Mouse (Mus musculus): ENCODE results near the gene Jak2. TPM values are rescaled to one million over a fixed set of nuclear protein-coding genes. Genes with fewer than 3 reads are reported as not detected.
A peak's percentile ranks its signal among the peaks of the same experiment; 100 is the strongest.

Jak2 gene
- polyA plus RNA-seq, 1 experiment from 2014 or later, result 8.1 TPM

DNA sequence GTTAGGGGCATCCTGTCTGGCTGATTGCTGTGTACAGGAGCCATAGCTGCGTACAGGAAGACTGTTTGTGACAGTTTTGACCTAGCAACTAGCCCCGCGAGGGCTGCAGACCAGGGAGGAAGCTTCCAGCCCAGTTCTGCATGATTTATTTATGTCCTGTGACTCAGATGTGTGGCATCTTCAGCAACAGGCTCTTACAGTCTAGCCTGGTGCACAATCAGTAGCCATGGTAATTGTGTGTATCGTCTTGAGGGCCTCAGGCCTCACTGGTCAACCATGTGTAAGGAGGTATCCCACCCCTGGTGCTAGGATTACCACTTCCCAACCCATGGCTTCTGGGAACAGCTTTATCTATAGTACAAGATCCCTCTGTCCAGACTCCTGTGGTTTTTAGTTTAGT lies 40.9 kb downstream of the Jak2 start:
- WGBS, result 64% methylated on average over 4 of the region's 4 CpGs

DNA sequence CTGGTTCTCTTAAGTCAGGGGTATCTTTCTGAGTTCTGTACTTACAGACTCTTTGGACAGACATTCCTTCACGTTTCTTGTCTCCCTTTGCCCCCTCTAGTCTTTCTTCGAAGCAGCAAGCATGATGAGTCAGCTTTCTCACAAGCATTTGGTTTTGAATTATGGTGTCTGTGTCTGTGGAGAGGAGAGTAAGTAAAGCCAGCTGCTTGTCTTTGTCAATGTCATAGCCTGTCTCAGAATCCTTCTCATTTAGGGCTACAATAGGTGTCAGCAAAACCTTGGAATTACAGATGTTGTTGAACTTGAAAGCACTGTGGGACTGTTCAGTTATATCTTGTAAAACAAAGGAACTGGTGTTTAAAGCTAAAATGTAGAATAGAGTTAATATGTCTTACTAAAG lies 43.1 kb downstream of the Jak2 start:
- H3K4me3 ChIP-seq, result no peak overlapping the region
- no peaks in the 10 kb centered on the region for H3K27me3 ChIP-seq (ENCODE audit: insufficient read depth, poor library complexity, severe bottlenecking)
- H3K9me3 ChIP-seq, result no peaks in the 10 kb centered on the region
- H3K36me3 ChIP-seq, result peaks cover 40% of the 10 kb centered on the region
- peaks cover 9% of the 10 kb centered on the region; the same call in 1 of the 2 replicates for H3K4me1 ChIP-seq
- WGBS, result 62% methylated on average over 2 of the region's 2 CpGs
- DNase-seq (ENCODE audit: low spot score), result no peak
- H3K27ac ChIP-seq, result no peak overlapping the region

More for the DNA sequence above, 40.9 kb downstream of the Jak2 start:
- Histone ChIP-seq H3K36me3 (peaks cover 34% of the 10 kb centered on the region), H3K27me3 (ENCODE audit: insufficient read depth, poor library complexity, severe bottlenecking) (no peaks in the 10 kb centered on the region), H3K9me3 (no peaks in the 10 kb centered on the region), H3K4me3 (no peak overlapping the region), H3K27ac (no peak overlapping the region), H3K4me1 (peaks cover 6% of the 10 kb centered on the region; the same call in 1 of the 2 replicates)
- no peak for DNase-seq (ENCODE audit: low spot score)

DNA sequence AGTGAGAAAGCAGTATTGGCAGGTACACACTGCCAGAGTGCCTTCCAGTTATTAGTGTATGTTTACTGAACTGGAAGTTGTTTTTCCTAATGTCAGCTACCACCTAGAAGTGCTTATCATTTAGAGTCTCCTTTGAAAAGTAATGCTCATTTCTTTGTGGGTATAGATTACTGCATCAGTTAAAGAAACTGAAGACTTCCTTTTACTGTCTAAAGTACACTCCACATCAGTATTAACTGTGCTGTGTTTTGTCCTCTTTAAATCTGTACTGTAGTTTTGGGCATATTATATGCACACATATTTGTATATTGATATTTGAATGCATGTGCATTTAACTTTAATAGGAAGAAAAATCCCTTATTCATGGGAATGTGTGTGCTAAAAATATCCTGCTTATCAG lies 44.5 kb downstream of the Jak2 start:
- DNase-seq (ENCODE audit: low spot score), result no peak
- H3K36me3 ChIP-seq, result peaks cover 43% of the 10 kb centered on the region
- peaks cover 9% of the 10 kb centered on the region; the same call in 1 of the 2 replicates for H3K4me1 ChIP-seq
- H3K27ac ChIP-seq, result no peak overlapping the region
- no peaks in the 10 kb centered on the region for H3K27me3 ChIP-seq (ENCODE audit: insufficient read depth, poor library complexity, severe bottlenecking)
- H3K4me3 ChIP-seq, result no peak overlapping the region
- H3K9me3 ChIP-seq, result no peaks in the 10 kb centered on the region

DNA sequence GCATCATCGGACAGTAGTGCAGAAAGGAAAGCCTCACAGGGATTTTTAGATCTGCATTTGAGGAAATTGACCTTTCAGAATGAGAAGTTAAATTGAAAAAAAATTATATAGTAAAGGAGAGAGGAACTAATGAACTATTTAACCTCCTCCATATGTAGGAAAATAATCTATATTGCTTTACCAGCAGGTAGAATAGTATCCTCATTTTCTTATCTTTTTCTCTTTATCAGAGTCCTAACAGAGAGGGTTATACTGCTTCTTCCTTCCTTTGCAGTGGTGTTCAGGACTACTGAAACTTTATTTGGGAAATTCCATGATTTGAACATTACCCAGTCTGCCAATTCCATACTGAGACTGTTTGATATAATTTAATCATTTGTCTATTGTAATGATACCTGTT lies 45.7 kb downstream of the Jak2 start:
- H3K9me3 ChIP-seq, result no peaks in the 10 kb centered on the region
- 96% methylated on average over 1 of the region's 1 CpGs for WGBS
- H3K27ac ChIP-seq, result no peak overlapping the region
- peaks cover 37% of the 10 kb centered on the region for H3K36me3 ChIP-seq
- H3K4me1 ChIP-seq, result peaks cover 6% of the 10 kb centered on the region; the same call in 1 of the 2 replicates
- no peak overlapping the region for H3K4me3 ChIP-seq
- H3K27me3 ChIP-seq (ENCODE audit: insufficient read depth, poor library complexity, severe bottlenecking), result no peaks in the 10 kb centered on the region
- no peak for DNase-seq (ENCODE audit: low spot score)

DNA sequence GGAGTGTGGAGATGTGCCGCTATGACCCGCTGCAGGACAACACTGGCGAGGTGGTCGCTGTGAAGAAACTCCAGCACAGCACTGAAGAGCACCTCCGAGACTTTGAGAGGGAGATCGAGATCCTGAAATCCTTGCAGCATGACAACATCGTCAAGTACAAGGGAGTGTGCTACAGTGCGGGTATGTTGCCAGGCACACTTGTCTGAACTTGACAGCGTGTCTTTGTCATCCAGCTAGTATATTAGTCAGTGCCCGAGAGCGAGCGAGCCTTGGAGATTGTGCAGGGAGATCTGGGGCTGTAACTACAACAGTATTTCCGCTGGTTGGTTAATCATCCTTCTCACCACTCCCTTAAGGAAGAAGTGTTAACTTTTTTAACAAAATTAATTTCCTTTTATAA lies 49.3 kb downstream of the Jak2 start:
- Histone ChIP-seq H3K4me1 (0 out of 2 replicates have a peak, but pooled peaks cover 3% of the 10 kb centered on the region), H3K9me3 (no peaks in the 10 kb centered on the region), H3K27ac (no peak overlapping the region), H3K4me3 (no peak overlapping the region), H3K36me3 (peaks cover 43% of the 10 kb centered on the region), H3K27me3 (ENCODE audit: insufficient read depth, poor library complexity, severe bottlenecking) (no peaks in the 10 kb centered on the region)
- WGBS, result 91% methylated on average over 13 of the region's 13 CpGs
- DNase-seq (ENCODE audit: low spot score), result no peak

DNA sequence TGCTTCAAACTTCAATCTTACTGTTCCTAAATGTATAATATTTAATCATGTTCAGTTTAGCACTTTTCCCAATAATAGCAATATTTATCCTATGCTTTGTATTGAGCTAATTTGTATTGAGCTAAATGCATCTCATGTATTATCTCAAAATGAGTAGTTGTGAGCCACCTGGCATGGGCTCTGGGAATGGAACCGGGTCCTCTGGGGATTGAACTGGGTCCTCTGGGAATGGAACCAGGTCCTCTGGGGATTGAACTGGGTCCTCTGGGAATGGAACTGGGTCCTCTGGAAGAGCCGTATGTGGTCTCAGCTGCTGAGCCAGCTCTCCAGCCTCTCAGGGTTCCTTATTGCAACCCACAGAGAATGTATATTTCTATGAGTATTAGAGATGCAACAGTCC lies 50.5 kb downstream of the Jak2 start:
- DNase-seq (ENCODE audit: low spot score), result no peak
- Histone ChIP-seq H3K9me3 (no peaks in the 10 kb centered on the region), H3K4me3 (no peak overlapping the region), H3K27me3 (ENCODE audit: insufficient read depth, poor library complexity, severe bottlenecking) (no peaks in the 10 kb centered on the region), H3K36me3 (peaks cover 41% of the 10 kb centered on the region), H3K27ac (no peak overlapping the region), H3K4me1 (0 out of 2 replicates have a peak, but pooled peaks cover 3% of the 10 kb centered on the region)
- 90% methylated on average over 2 of the region's 2 CpGs for WGBS

DNA sequence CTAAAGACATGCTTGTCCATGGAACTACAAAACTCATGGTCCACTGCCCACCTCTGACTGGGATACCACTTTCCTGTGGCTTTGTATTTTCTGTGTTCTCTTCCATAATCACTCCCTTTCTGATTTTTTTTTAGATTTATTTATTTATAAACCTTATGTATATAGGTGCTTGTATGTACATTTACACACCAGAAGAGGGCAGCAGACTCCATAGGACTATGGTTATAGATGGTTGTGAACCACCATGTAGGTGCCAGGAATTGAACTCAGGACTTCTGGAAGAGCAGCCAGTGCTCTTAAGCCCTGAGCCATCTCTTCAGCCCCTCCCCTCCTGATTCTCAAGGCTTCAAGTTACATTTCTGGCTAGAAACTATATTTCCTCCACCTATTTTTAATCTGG lies 57.2 kb downstream of the Jak2 start:
- H3K9me3 ChIP-seq, result no peaks in the 10 kb centered on the region
- no peaks in the 10 kb centered on the region for H3K27me3 ChIP-seq (ENCODE audit: insufficient read depth, poor library complexity, severe bottlenecking)
- H3K4me3 ChIP-seq, result no peak overlapping the region
- DNase-seq (ENCODE audit: low spot score), result no peak
- H3K36me3 ChIP-seq, result peaks cover 35% of the 10 kb centered on the region
- no peak overlapping the region for H3K27ac ChIP-seq
- no peaks in the 10 kb centered on the region for H3K4me1 ChIP-seq

DNA sequence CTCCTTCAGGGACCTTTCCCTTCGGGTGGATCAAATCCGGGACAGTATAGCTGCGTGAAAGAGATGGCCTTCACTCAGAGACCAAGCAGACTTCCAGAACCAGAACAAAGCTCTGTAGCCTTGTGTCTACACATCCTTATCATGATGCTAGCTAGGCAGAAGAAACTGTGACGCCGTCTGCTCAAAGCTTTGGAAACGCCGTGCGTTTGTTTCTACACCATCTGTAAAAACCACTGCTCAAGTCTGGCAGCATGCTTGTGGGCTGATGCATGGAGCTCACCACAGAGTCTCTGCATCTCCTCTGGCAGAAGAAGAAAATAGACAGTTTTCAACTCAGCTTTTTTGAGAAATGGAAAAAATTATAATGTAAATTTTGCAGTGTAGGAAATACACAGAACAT lies 60.2 kb downstream of the Jak2 start:
- Histone ChIP-seq H3K27ac (no peak overlapping the region), H3K27me3 (ENCODE audit: insufficient read depth, poor library complexity, severe bottlenecking) (no peaks in the 10 kb centered on the region), H3K36me3 (peaks cover 38% of the 10 kb centered on the region), H3K4me1 (no peaks in the 10 kb centered on the region), H3K4me3 (no peak overlapping the region), H3K9me3 (peaks cover 5% of the 10 kb centered on the region)
- 87% methylated on average over 8 of the region's 8 CpGs for WGBS
- DNase-seq (ENCODE audit: low spot score), result no peak

DNA sequence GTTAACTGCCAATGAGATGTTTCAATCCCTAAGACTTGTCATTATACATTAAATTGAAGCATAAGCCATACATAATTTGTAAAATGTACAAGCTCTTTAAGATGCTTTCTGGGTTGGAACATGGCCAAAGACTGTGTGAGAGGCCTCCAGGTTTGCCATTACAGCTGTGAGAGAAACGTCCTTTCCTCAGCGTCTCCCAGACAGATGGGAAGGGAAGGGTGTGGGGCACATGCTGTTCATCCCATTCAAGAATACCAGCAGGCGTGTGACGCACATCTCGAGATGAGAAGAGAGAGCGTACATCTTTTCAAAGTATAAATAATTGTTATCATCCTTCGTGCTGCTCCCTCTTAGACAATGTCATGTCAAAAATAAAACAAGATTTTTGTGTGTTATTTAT lies 61.0 kb downstream of the Jak2 start:
- no peaks in the 10 kb centered on the region for H3K27me3 ChIP-seq (ENCODE audit: insufficient read depth, poor library complexity, severe bottlenecking)
- no peak for DNase-seq (ENCODE audit: low spot score)
- H3K4me3 ChIP-seq, result no peak overlapping the region
- H3K36me3 ChIP-seq, result peaks cover 38% of the 10 kb centered on the region
- WGBS, result 79% methylated on average over 7 of the region's 7 CpGs
- no peak overlapping the region for H3K27ac ChIP-seq
- H3K4me1 ChIP-seq, result no peaks in the 10 kb centered on the region
- peaks cover 5% of the 10 kb centered on the region for H3K9me3 ChIP-seq

DNA sequence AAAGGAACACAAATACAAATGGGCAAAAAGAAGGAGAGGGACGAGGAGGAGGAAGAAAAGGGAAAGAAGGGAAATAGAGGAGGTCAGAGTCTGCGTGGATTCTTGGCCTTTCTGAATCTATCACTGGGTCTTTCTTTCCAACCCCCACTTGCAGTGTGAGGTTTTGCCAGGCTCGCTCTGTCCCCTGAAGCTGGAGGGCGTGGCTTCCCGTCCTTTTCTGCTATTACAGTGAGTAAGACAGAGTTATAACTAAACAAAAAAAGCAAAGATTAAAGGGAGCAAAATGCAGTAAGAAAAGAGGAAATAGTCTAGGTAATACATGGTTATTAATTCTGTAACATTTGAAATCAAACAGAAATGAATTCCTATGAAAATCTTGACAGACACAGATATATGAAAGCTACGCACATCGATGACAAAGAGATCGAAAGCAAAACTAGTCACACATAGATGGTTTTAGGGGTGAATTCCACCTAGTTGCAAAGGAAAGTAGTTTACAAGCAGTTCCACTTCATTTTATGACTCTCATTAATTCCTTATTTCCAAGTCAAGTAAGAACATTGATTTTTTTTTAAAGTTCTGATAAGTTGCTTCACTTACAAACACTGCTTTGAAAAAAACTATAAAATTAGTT lies 71.9 kb downstream of the Jak2 start:
- H3K27ac ChIP-seq, result no peak overlapping the region
- no peaks in the 10 kb centered on the region for H3K36me3 ChIP-seq
- 73% methylated on average over 8 of the region's 8 CpGs for WGBS
- no peak overlapping the region for H3K4me3 ChIP-seq
- H3K27me3 ChIP-seq (ENCODE audit: insufficient read depth, poor library complexity, severe bottlenecking), result 0 out of 2 replicates have a peak, but pooled peaks cover 4% of the 10 kb centered on the region
- H3K9me3 ChIP-seq, result no peaks in the 10 kb centered on the region
- no peak for DNase-seq (ENCODE audit: low spot score)
- H3K4me1 ChIP-seq, result 0 out of 2 replicates have a peak, but pooled peaks cover 4% of the 10 kb centered on the region

DNA sequence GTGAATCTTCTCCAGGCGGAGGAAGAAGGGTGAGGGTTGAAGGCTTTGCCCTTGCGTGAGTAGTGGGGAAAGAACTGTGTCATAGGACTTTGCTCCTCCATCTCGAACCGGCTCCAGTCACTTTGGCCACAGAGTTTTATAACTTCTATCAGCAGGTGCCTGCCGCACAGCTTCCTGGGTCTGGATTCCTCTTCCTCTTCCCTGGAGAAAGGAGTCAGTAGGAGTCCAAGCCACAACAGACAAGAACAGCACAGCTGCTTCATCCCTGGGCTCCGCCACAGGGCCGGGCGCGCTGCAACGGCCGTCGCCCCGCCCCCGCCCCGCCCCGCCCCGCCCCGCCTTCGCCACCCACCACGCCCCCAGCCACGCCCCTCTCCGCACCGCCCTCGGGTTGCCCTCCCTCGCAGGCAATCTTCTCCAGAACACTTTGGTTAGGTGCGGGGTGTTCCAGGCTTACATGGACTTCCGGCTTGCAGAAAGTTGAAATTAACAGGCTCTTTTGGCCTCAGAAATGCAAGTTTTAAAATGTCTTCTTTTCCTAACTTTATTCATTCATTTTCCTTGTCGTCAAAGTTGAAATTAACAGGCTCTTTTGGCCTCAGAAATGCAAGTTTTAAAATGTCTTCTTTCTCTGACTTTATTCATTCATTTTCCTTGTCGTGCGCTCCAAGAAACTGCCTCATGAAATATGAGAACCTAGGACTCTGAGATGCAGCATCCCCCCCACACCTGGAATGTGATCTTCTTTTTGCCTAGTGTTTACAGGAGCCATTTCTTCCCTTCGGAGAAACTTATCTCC lies 73.6 kb downstream of the Jak2 start, which contains the start of gene Insl6:
Gene Insl6 (minus strand): TSS at position 304 of the 799 bp plus-strand sequence.
- Histone ChIP-seq H3K4me3 (peak within 1 kb of the TSS; percentile 55), H3K4me1 (0 out of 2 replicates have a peak, but pooled peaks cover 4% of the 10 kb centered on the region), H3K36me3 (no peaks in the 10 kb centered on the region), H3K27me3 (ENCODE audit: insufficient read depth, poor library complexity, severe bottlenecking) (0 out of 2 replicates have a peak, but pooled peaks cover 4% of the 10 kb centered on the region), H3K9me3 (no peaks in the 10 kb centered on the region), H3K27ac (peak within 1 kb of the TSS; percentile 62)
- 5% methylated on average over 29 of the region's 31 CpGs for WGBS
- peak; percentile 93 for DNase-seq (ENCODE audit: low spot score)

DNA sequence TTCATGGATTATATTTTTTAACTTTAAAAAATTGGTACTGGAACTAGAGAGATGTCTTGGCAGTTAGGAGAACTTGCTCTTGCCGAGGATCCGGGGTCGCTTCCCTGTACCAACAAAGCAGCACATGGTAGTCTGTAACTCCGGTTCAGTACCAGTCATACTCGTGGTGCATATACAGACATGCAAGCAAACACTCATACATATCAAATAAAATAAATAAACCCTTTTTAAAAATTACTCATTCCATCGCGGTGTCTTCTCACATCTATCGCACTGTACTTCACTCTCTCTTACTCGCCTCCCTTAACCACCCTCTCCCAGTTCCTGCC lies 74.2 kb downstream of the Jak2 start:
- peak overlapping the region; percentile 62; the same call in 1 of the 2 replicates for H3K27ac ChIP-seq
- peak overlapping the region; percentile 55 for H3K4me3 ChIP-seq
- H3K27me3 ChIP-seq (ENCODE audit: insufficient read depth, poor library complexity, severe bottlenecking), result 0 out of 2 replicates have a peak, but pooled peaks cover 4% of the 10 kb centered on the region
- 0 out of 2 replicates have a peak, but pooled peaks cover 4% of the 10 kb centered on the region for H3K4me1 ChIP-seq
- DNase-seq (ENCODE audit: low spot score), result no peak
- H3K36me3 ChIP-seq, result no peaks in the 10 kb centered on the region
- H3K9me3 ChIP-seq, result no peaks in the 10 kb centered on the region
- WGBS, result 61% methylated on average over 9 of the region's 9 CpGs

DNA sequence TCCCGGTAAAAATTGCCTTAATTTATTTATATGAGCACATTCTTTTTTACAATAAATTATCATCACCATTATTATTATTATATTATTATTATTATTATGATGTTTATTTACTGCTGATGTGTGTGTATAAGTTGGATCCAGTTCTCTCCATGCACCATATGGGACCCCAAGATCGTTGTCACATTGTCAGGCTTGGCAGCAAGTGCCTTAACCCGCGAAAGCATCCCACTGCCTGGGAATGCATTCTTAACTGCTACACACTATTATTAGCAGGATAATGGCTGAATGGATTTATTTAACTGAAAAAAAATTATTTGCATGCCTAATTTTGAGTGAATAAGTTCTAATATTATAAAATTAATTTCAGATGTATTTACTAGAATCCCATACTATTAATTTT lies 74.8 kb downstream of the Jak2 start:
- DNase-seq (ENCODE audit: low spot score), result no peak
- H3K4me1 ChIP-seq, result 0 out of 2 replicates have a peak, but pooled peaks cover 4% of the 10 kb centered on the region
- H3K36me3 ChIP-seq, result no peaks in the 10 kb centered on the region
- H3K4me3 ChIP-seq, result no peak overlapping the region
- WGBS, result 84% methylated on average over 4 of the region's 4 CpGs
- H3K27me3 ChIP-seq (ENCODE audit: insufficient read depth, poor library complexity, severe bottlenecking), result 0 out of 2 replicates have a peak, but pooled peaks cover 4% of the 10 kb centered on the region
- no peak overlapping the region for H3K27ac ChIP-seq
- no peaks in the 10 kb centered on the region for H3K9me3 ChIP-seq

Measured in heart, embryonic 10.5 days (tissue).